Mouse (Mus musculus): ENCODE results near the gene Mroh8. TPM values are rescaled to one million over a fixed set of nuclear protein-coding genes. Genes with fewer than 3 reads are reported as not detected.

Gene Mroh8
- polyA plus RNA-seq, 1 experiment from 2014 or later, result 0.79 TPM

GRCm38 (mm10) chr2:157190651-157191050, 88.7 kb downstream of the Mroh8 start:
- DNase-seq (ENCODE audit: low spot score) (no peak), ATAC-seq (ENCODE audit: low FRiP score) (no peak)
- peaks cover 19% of the 10 kb centered on the region; the same call in 1 of the 2 replicates for H3K36me3 ChIP-seq (ENCODE audit: control insufficient read depth, insufficient read depth, low read length)
- H3K4me1 ChIP-seq (replicated peaks; ENCODE audit: control insufficient read depth, insufficient read depth, low read length), result no peaks in the 10 kb centered on the region
- H3K9me3 ChIP-seq (ENCODE audit: control insufficient read depth, low read length), result no peaks in the 10 kb centered on the region
- H3K27ac ChIP-seq (ENCODE audit: low read depth, low read length), result no peak overlapping the region
- 96% methylated on average over 4 of the region's 4 CpGs for WGBS
- no peak overlapping the region for H3K9ac ChIP-seq (ENCODE audit: low read depth, low read length)
- no peak overlapping the region for H3K4me3 ChIP-seq (ENCODE audit: low read depth, low read length)
- no peak overlapping the region for H3K4me2 ChIP-seq (replicated peaks; ENCODE audit: low read depth, low read length)
- no peaks in the 10 kb centered on the region for H3K27me3 ChIP-seq (ENCODE audit: control insufficient read depth, insufficient read depth, low read length)

- no peaks in the 10 kb centered on the region for H3K27me3 ChIP-seq (ENCODE audit: control insufficient read depth, insufficient read depth, low read length)
- H3K9ac ChIP-seq (ENCODE audit: low read depth, low read length), result no peak overlapping the region
- no peaks in the 10 kb centered on the region for H3K4me1 ChIP-seq (replicated peaks; ENCODE audit: control insufficient read depth, insufficient read depth, low read length)
- no peak overlapping the region for H3K4me2 ChIP-seq (replicated peaks; ENCODE audit: low read depth, low read length)
- H3K4me3 ChIP-seq (ENCODE audit: low read depth, low read length), result no peak overlapping the region
- ATAC-seq (ENCODE audit: low FRiP score) (no peak), DNase-seq (ENCODE audit: low spot score) (no peak)
- peaks cover 14% of the 10 kb centered on the region; the same call in 1 of the 2 replicates for H3K36me3 ChIP-seq (ENCODE audit: control insufficient read depth, insufficient read depth, low read length)
- no peak overlapping the region for H3K27ac ChIP-seq (ENCODE audit: low read depth, low read length)
- WGBS, result 91% methylated on average over 4 of the region's 4 CpGs
- H3K9me3 ChIP-seq (ENCODE audit: control insufficient read depth, low read length), result no peaks in the 10 kb centered on the region
Observed at GRCm38 (mm10) chr2:157187223-157187622, 92.1 kb downstream of the Mroh8 start.

- ATAC-seq (ENCODE audit: low FRiP score), result no peak
- no peak for DNase-seq (ENCODE audit: low spot score)
- peaks cover 12% of the 10 kb centered on the region; the same call in 1 of the 2 replicates for H3K36me3 ChIP-seq (ENCODE audit: control insufficient read depth, insufficient read depth, low read length)
Observed at GRCm38 (mm10) chr2:157186504-157186903, 92.8 kb downstream of the Mroh8 start.

GRCm38 (mm10) chr2:157185022-157185660, 94.2 kb downstream of the Mroh8 start:
- no peaks in the 10 kb centered on the region for H3K9me3 ChIP-seq (ENCODE audit: control insufficient read depth, low read length)
- H3K4me2 ChIP-seq (replicated peaks; ENCODE audit: low read depth, low read length), result no peak overlapping the region
- no peaks in the 10 kb centered on the region for H3K27me3 ChIP-seq (ENCODE audit: control insufficient read depth, insufficient read depth, low read length)
- no peak overlapping the region for H3K4me3 ChIP-seq (ENCODE audit: low read depth, low read length)
- no peak overlapping the region for H3K27ac ChIP-seq (ENCODE audit: low read depth, low read length)
- H3K4me1 ChIP-seq (replicated peaks; ENCODE audit: control insufficient read depth, insufficient read depth, low read length), result no peaks in the 10 kb centered on the region
- H3K9ac ChIP-seq (ENCODE audit: low read depth, low read length), result no peak overlapping the region
- peaks cover 8% of the 10 kb centered on the region; the same call in 1 of the 2 replicates for H3K36me3 ChIP-seq (ENCODE audit: control insufficient read depth, insufficient read depth, low read length)
- DNase-seq (ENCODE audit: low spot score) (no peak), ATAC-seq (ENCODE audit: low FRiP score) (no peak)
- WGBS, result 89% methylated on average over 13 of the region's 13 CpGs

More at GRCm38 (mm10) chr2:157186504-157186903, 92.8 kb downstream of the Mroh8 start:
- Histone ChIP-seq H3K4me2 (replicated peaks; ENCODE audit: low read depth, low read length) (no peak overlapping the region), H3K27me3 (ENCODE audit: control insufficient read depth, insufficient read depth, low read length) (no peaks in the 10 kb centered on the region), H3K4me1 (replicated peaks; ENCODE audit: control insufficient read depth, insufficient read depth, low read length) (no peaks in the 10 kb centered on the region), H3K4me3 (ENCODE audit: low read depth, low read length) (no peak overlapping the region), H3K9ac (ENCODE audit: low read depth, low read length) (no peak overlapping the region), H3K9me3 (ENCODE audit: control insufficient read depth, low read length) (no peaks in the 10 kb centered on the region), H3K27ac (ENCODE audit: low read depth, low read length) (no peak overlapping the region)
- 35% methylated on average over 5 of the region's 5 CpGs for WGBS

- H3K9ac ChIP-seq (ENCODE audit: low read depth, low read length), result no peak overlapping the region
- no peak overlapping the region for H3K4me3 ChIP-seq (ENCODE audit: low read depth, low read length)
- H3K36me3 ChIP-seq (ENCODE audit: control insufficient read depth, insufficient read depth, low read length), result no peaks in the 10 kb centered on the region
- ATAC-seq (ENCODE audit: low FRiP score), result no peak
- H3K27me3 ChIP-seq (ENCODE audit: control insufficient read depth, insufficient read depth, low read length), result no peaks in the 10 kb centered on the region
- no peaks in the 10 kb centered on the region for H3K9me3 ChIP-seq (ENCODE audit: control insufficient read depth, low read length)
- H3K27ac ChIP-seq (ENCODE audit: low read depth, low read length), result no peak overlapping the region
- no peak overlapping the region for H3K4me2 ChIP-seq (replicated peaks; ENCODE audit: low read depth, low read length)
- H3K4me1 ChIP-seq (replicated peaks; ENCODE audit: control insufficient read depth, insufficient read depth, low read length), result no peaks in the 10 kb centered on the region
- WGBS, result 86% methylated on average over 6 of the region's 6 CpGs
- no peak for DNase-seq (ENCODE audit: low spot score)
Observed at GRCm38 (mm10) chr2:157178167-157178566, 101.2 kb downstream of the Mroh8 start.

- DNase-seq (ENCODE audit: low spot score) (no peak), ATAC-seq (ENCODE audit: low FRiP score) (no peak)
- H3K9me3 ChIP-seq (ENCODE audit: control insufficient read depth, low read length), result no peaks in the 10 kb centered on the region
- WGBS, result 95% methylated on average over 3 of the region's 3 CpGs
- H3K27ac ChIP-seq (ENCODE audit: low read depth, low read length), result no peak overlapping the region
- H3K4me2 ChIP-seq (replicated peaks; ENCODE audit: low read depth, low read length), result no peak overlapping the region
- no peaks in the 10 kb centered on the region for H3K27me3 ChIP-seq (ENCODE audit: control insufficient read depth, insufficient read depth, low read length)
- no peak overlapping the region for H3K4me3 ChIP-seq (ENCODE audit: low read depth, low read length)
- 0 out of 2 replicates have a peak, but pooled peaks cover 3% of the 10 kb centered on the region for H3K36me3 ChIP-seq (ENCODE audit: control insufficient read depth, insufficient read depth, low read length)
- no peaks in the 10 kb centered on the region for H3K4me1 ChIP-seq (replicated peaks; ENCODE audit: control insufficient read depth, insufficient read depth, low read length)
- no peak overlapping the region for H3K9ac ChIP-seq (ENCODE audit: low read depth, low read length)
Observed at GRCm38 (mm10) chr2:157176248-157176647, 103.1 kb downstream of the Mroh8 start.

- H3K9me3 ChIP-seq (ENCODE audit: control insufficient read depth, low read length), result no peaks in the 10 kb centered on the region
- no peak overlapping the region for H3K27ac ChIP-seq (ENCODE audit: low read depth, low read length)
- 75% methylated on average over 5 of the region's 5 CpGs for WGBS
- H3K27me3 ChIP-seq (ENCODE audit: control insufficient read depth, insufficient read depth, low read length), result no peaks in the 10 kb centered on the region
- H3K36me3 ChIP-seq (ENCODE audit: control insufficient read depth, insufficient read depth, low read length), result 0 out of 2 replicates have a peak, but pooled peaks cover 3% of the 10 kb centered on the region
- no peak overlapping the region for H3K4me3 ChIP-seq (ENCODE audit: low read depth, low read length)
- ATAC-seq (ENCODE audit: low FRiP score) (no peak), DNase-seq (ENCODE audit: low spot score) (no peak)
- no peak overlapping the region for H3K9ac ChIP-seq (ENCODE audit: low read depth, low read length)
- H3K4me2 ChIP-seq (replicated peaks; ENCODE audit: low read depth, low read length), result no peak overlapping the region
- no peaks in the 10 kb centered on the region for H3K4me1 ChIP-seq (replicated peaks; ENCODE audit: control insufficient read depth, insufficient read depth, low read length)
Observed at GRCm38 (mm10) chr2:157174416-157174815, 104.9 kb downstream of the Mroh8 start.

GRCm38 (mm10) chr2:157173555-157173954, 105.8 kb downstream of the Mroh8 start:
- no peaks in the 10 kb centered on the region for H3K9me3 ChIP-seq (ENCODE audit: control insufficient read depth, low read length)
- no peak overlapping the region for H3K4me3 ChIP-seq (ENCODE audit: low read depth, low read length)
- no peaks in the 10 kb centered on the region for H3K4me1 ChIP-seq (replicated peaks; ENCODE audit: control insufficient read depth, insufficient read depth, low read length)
- no peak overlapping the region for H3K9ac ChIP-seq (ENCODE audit: low read depth, low read length)
- 0 out of 2 replicates have a peak, but pooled peaks cover 3% of the 10 kb centered on the region for H3K36me3 ChIP-seq (ENCODE audit: control insufficient read depth, insufficient read depth, low read length)
- H3K27ac ChIP-seq (ENCODE audit: low read depth, low read length), result no peak overlapping the region
- WGBS, result 93% methylated on average over 6 of the region's 6 CpGs
- H3K27me3 ChIP-seq (ENCODE audit: control insufficient read depth, insufficient read depth, low read length), result no peaks in the 10 kb centered on the region
- no peak for ATAC-seq (ENCODE audit: low FRiP score)
- H3K4me2 ChIP-seq (replicated peaks; ENCODE audit: low read depth, low read length), result no peak overlapping the region
- no peak for DNase-seq (ENCODE audit: low spot score)

GRCm38 (mm10) chr2:157172984-157173383, 106.4 kb downstream of the Mroh8 start:
- Histone ChIP-seq H3K27ac (ENCODE audit: low read depth, low read length) (no peak overlapping the region), H3K4me2 (replicated peaks; ENCODE audit: low read depth, low read length) (no peak overlapping the region), H3K9me3 (ENCODE audit: control insufficient read depth, low read length) (no peaks in the 10 kb centered on the region), H3K9ac (ENCODE audit: low read depth, low read length) (no peak overlapping the region), H3K36me3 (ENCODE audit: control insufficient read depth, insufficient read depth, low read length) (0 out of 2 replicates have a peak, but pooled peaks cover 3% of the 10 kb centered on the region), H3K4me3 (ENCODE audit: low read depth, low read length) (no peak overlapping the region), H3K27me3 (ENCODE audit: control insufficient read depth, insufficient read depth, low read length) (no peaks in the 10 kb centered on the region), H3K4me1 (replicated peaks; ENCODE audit: control insufficient read depth, insufficient read depth, low read length) (no peaks in the 10 kb centered on the region)
- 96% methylated on average over 6 of the region's 6 CpGs for WGBS
- ATAC-seq (ENCODE audit: low FRiP score) (no peak), DNase-seq (ENCODE audit: low spot score) (no peak)
